Mouse (Mus musculus) mouse embryonic stem cell (cell line): ENCODE measurements at regions not wholly inside any gene's neighbourhood (a gene's known extent, or its start where the extent isn't known, plus 50 kb on each side); places are given as distances from the start of the nearest gene placed in this dataset.

Experiments
- in situ Hi-C, 2 experiments: fragments of 300-500 bp; cut with MboI; formaldehyde crosslinking; loops; 1 replicate in 1 of 2; 3 replicates in 1 of 2; pipeline ENCODE4 v1.14.3; 2019 to 2020; ENCODE audit warnings: low sequenced_read_pairs in 2 of 2, low pct_unique_long_range_greater_than_20kb in 1 of 2, mixed read lengths in 1 of 2; ENCODE audit not compliant: unreplicated experiment in 1 of 2

GRCm38 (mm10) chr7:136483237-136483636, 411.2 kb upstream of the Mgmt start:
- in situ Hi-C loops: loop anchor here in 1 of 2 experiments (25.0 kb wide), 1 partner anchor 829 kb away; the partner anchor contains the start of gene Ebf3

DNA sequence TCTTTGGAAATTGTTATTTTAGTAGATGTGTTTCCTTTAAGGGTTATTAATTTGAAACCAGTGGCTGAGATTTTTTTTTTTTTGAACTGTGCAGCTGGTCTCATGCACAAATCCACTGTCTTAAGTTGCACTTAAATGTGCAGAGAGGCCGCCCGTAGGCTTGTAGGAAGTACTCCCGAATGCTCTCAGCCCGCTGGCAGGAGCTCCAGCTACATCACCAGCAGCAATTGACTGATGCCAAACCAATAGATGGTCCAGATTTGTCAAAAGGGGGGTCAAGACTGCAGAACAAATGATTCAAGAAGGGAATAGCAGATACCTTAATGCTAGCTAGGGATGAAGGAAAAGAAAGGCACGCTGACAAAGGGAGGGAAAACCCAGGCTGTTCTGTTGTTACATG, 406.9 kb upstream of the Mgmt start:
- in situ Hi-C loops: loop anchor here in 1 of 2 experiments (25.0 kb wide), 1 partner anchor 825 kb away; the partner anchor contains the start of gene Ebf3

DNA sequence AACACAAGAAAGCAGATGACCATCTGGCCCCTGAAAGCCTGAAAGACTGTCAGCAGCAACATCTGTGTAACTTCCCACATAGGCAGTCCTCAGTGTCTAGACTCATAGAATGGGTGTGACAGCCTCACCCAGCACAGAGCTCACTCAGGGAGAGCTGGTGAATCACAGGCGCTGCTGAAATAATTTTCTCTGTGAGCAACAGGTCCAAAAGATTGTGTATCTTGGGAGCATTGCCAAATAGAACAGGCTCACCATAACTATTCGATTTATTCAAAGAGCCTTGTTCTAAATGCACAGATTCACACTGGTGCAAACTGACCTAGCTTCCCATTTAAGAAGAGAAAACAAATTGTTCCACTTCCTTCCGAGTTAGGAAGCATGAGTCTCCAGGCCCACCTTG, 399.6 kb upstream of the Mgmt start:
- in situ Hi-C loops: loop anchor here in 1 of 2 experiments (25.0 kb wide), 1 partner anchor 817 kb away; the partner anchor contains the start of gene Ebf3

DNA sequence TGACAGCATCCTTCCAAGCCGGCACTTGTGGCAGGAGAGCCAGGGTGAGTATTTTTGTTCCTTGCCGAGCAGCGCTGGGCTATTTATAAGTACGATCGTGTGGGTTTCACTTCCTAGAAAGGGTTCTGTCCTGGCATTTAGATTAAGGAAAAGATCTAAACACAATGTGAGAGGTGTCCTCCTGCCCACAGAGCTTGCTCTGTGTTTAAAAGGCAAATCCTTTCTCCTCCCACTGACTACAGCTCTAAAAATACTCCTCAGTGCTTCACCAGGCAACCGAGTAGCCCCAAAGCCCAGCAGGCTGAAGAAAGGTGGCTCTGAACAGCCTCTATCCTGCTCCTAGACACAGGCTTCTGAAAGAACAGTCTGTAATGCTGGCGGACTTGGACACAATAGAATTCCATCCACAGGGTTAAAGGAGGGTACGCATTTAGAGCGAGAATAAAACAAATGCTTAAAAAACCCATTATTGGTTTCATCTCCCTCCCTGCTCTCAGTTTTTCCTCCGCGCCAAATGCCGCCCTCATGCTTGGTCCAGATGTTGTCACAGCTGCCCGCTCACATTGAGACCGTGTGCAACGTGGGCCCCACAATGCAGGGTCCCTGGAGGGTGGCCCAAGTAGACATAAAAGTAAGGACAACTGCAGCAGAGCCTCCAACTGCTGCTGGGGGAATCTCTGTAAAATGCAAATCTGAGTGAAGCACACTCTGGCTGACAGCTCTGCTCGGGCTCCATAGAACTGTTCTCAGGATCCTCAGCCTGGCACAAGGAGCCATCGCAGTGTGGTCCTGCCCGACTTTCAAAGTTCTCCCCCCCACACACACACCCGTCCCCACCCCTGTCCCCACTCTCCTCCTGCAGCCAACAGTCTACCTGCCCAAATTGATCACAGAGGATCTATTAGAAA, 397.8 kb upstream of the Mgmt start:
- in situ Hi-C loops: loop anchor here in 1 of 2 experiments (25.0 kb wide), 1 partner anchor 816 kb away; the partner anchor contains the start of gene Ebf3

GRCm38 (mm10) chr7:136500059-136500458, 394.4 kb upstream of the Mgmt start:
- in situ Hi-C loops: no loop called here

GRCm38 (mm10) chr7:136501094-136501493, 393.3 kb upstream of the Mgmt start:
- in situ Hi-C loops: no loop called here

- in situ Hi-C loops: no loop called here
These were observed 392.3 kb upstream of the Mgmt start for GRCm38 (mm10) chr7:136501855-136502847.

- in situ Hi-C loops: no loop called here
These were observed 383.0 kb upstream of the Mgmt start for GRCm38 (mm10) chr7:136511389-136511788.

GRCm38 (mm10) chr7:136515376-136515775, 379.0 kb upstream of the Mgmt start:
- in situ Hi-C loops: no loop called here

GRCm38 (mm10) chr7:136525821-136526220, 368.6 kb upstream of the Mgmt start:
- in situ Hi-C loops: no loop called here

DNA sequence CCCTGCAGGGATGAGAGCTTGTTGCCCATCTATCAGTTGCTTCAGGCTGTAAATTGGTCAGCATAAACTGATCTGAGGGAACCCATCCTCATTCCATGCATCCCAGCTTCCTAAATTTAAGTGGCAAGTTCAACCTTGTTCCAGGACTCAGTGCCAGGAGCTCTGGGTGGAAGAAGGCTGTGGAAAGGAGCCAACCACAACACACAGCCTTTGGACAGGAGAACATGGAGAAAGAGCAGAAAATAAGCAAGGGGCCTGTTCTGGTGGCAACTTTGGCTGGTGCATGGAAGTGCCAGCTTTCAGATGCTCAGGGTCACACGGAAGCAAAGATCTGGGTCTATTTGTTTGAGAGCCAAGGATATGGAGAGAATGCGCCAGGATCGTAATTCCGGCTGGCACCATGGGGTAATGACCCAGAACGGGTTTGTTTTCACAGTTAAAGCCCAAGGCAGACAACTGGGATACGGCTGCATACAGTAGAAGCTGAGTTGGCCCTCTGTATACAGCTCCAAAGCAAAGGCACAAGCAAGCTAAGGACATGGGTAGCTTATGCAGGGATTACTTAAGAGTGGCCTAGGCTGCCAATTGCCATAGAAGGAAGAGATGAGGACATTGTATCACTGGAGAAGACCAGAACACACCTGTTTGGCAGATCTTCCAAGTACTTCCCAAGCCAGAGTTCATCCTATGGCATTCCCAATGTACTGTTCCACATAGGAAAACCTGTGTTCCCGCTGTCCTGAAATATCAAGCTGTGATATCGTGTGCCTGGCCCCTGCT, 364.2 kb upstream of the Mgmt start:
- in situ Hi-C loops: no loop called here

DNA sequence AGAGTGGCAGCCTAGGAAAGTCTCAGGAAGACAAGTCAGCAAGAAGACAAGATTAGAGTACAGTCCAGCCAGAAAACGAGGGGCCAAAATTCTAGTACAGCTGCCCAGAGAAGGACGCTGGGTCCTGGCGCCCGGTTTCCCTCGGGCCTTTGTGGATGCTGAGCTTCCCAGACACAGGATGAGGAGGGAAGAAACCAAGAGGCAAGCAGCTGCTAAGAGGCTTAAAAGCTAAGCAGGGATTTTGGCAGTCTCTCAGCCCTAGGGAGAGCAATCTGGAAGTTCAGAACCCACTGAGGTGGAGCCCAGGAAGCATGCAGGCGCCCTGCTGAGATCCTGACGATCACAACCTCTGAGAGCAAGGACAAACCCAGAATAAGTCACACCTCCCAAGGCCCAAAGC, 363.1 kb upstream of the Mgmt start:
- in situ Hi-C loops: no loop called here

DNA sequence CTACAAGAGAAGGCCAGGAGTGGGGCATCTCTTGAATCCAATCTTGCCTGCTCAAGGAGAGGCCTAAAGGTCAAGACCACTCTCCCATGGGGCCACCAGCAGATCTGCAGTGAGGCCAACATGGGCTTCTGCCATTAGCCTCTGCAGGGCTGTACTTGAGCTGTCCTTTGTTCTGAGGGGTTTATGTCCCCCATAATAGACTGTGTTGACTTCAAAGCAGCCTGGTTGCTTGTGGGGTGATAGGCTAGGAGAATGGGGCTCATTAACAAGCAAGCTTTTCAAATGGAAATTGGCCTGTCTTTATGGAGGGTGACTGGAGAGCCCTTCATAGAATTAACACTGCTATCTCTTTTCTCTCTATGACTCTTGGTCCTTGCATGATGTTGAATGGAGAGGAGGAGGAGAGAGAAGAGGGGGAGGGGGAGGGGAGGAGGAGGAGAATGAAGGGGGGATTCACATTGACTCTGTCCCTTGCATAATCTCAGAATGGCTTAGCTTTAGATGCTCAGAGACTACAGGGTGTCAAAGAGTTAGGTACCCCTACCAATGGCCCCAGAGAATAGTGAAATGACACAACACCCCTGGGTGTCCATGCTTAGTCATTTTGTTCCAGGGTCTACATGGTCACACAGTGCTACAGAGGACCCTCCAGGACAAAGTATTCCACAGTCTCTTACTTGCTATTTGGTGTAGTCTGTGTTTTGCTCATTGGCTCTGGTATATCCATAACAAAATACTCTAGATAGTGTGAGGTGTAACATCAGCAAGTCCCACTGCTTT, 352.3 kb upstream of the Mgmt start:
- in situ Hi-C loops: no loop called here

- in situ Hi-C loops: no loop called here
These were observed 351.5 kb upstream of the Mgmt start for GRCm38 (mm10) chr7:136542896-136543295.

- in situ Hi-C loops: no loop called here
These were observed 346.6 kb upstream of the Mgmt start for GRCm38 (mm10) chr7:136547837-136548236.

DNA sequence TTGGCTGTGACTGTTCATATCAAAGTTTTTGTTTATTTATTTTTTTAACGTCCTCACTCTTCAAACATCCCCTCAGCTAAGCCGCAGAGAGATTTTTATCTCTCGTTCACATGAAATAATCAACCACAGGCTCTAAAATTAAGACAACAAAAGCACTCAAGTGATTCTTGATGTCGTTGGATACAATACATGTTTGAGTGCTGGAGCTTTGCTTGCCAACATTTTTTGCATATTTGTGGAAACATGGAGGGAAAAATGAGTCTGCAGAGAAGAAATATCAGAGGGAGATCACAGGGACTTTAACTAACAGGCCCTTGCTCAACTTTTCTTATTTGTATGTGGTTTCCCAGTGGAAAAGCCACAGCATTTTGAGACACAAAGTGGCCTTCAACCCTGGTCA, 338.0 kb upstream of the Mgmt start:
- in situ Hi-C loops: no loop called here

DNA sequence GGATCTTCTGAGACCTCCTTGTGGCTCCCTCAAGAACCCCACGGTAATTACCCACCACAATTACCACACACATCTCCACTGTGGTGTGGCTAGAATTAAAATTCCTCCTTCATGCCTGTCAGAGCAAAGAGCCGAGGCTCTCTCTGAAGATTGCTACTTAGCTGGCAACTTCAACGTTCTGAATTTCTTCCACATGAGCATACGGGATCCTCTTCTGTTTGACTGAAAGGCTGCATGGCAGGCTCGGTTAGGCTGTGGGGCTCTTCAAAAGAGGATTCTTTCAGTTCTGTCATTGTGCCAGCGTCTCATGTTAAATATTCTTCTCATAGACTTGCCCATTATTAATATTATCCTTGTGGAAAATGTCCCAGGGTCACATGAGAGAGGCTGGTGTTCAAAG, 334.9 kb upstream of the Mgmt start:
- in situ Hi-C loops: no loop called here
